Mouse (Mus musculus): Measurements from ENCODE around the gene Ccl17. TPM values are rescaled to one million over a fixed set of nuclear protein-coding genes. Genes with fewer than 3 reads are reported as not detected.
"Not testable (repeated sequence)": the region's sequence is repeated elsewhere in the genome, so short reads cannot be mapped to it uniquely, and the experiment has no call there.

Gene Ccl17
- polyA plus RNA-seq, 1 experiment from 2014 or later = not detected

DNA sequence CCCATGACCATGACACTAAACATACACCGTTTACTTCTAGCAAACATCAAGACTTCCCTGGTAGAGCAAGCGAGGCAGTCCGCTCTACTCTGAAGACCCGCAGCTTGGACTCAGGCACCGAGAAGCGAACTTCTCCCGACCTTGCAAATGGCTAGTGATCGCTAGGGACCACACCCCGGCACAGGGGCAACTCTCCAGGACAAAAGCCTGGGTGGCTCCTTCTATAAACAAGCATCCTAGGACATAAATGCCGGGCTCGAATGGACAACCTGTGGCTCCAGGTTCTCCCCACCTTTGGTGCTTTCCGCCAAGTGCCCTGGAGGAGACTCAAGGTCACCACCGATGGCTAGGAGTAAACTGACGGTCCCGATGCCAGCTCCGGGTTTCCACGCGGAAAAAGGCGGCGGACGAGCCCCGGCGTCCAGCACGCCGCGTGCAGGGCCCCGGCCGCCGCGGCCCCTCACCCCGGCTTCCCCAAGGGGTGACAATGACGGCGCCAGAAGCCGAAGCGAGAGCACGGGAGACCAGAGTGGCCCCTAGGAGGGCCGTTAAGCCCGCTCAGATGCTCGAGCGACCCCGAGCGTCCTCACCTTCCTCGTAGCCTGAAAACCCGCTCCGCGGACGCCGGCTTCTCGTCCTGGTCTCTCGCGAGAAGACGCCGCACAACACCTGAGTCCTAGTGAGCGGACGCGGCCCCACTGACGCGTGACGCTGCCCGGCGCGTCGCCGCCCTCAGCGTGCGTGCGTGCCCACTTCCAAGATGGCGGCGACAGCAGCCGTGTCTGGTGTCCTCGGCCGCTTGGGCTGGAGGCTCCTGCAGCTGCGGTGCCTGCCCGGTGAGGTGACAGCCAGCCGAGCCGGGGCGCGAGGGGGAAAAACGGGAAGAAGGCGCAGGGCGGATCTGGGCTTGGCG, 27.7 kb downstream of the Ccl17 start, which contains the start of the genes Coq9 and Ciapin1:
Gene Coq9, plus strand, starts transcription at position 660 of the 913 bp plus-strand sequence.
Gene Ciapin1, minus strand, starts transcription at position 697 of the 913 bp plus-strand sequence.
- WGBS = under 1% methylated on average over 82 of the region's 82 CpGs
- DNase-seq (ENCODE audit: low spot score) = peak; percentile 96
- Histone ChIP-seq H3K9me3 (replicated peaks) (no peaks in the 10 kb centered on the region), H3K27ac (replicated peaks) (peak within 1 kb of the TSS; percentile 91), H3K4me1 (peaks cover 21% of the 10 kb centered on the region), H3K27me3 (ENCODE audit: low read depth, poor library complexity, severe bottlenecking) (no peaks in the 10 kb centered on the region), H3K36me3 (no peaks in the 10 kb centered on the region), H3K4me3 (peak within 1 kb of the TSS; percentile 82)

DNA sequence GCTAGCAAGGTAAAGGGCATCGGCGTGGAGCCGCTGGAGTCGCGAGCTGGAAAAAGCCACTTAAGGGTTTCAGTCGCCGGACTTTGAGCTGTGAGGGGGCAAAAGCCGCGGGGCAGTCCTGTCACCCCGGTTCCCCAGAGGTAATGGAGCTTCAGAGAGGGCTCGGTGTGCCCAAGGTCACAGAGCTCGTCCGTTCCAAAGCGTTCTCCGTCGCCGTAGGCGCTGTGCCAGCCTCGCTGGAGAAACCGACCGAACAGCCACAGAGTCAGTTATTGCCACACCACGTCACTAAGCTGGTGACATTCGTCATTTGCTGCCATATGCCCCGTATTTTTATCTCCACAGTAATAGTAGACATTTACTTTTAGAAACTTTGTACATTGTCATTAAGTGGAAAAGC, 28.3 kb downstream of the Ccl17 start:
- Histone ChIP-seq H3K27ac (replicated peaks) (peak overlapping the region; percentile 91), H3K27me3 (ENCODE audit: low read depth, poor library complexity, severe bottlenecking) (no peaks in the 10 kb centered on the region), H3K4me1 (peaks cover 21% of the 10 kb centered on the region), H3K9me3 (replicated peaks) (no peaks in the 10 kb centered on the region), H3K4me3 (peak overlapping the region; percentile 82), H3K36me3 (no peaks in the 10 kb centered on the region)
- no peak for DNase-seq (ENCODE audit: low spot score)
- under 1% methylated on average over 24 of the region's 24 CpGs for WGBS

DNA sequence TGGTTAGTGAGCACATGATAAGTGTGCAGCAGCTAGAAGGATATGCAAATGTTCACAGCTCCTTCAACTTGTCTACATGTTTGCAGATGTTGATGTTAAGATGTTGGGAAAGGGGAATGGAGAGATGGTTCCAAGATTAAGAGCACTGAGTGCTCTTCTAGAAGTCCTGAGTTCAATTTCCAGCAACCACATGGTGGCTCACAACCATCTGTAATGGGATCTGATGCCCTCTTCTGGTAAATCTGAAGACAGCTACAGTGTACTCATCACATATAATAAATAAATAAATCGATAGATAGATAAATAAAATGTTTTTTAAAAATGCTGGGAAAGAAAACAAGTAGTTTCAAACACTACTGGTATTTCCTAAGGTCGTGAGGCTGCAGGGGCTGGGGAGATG, 30.9 kb downstream of the Ccl17 start:
- Histone ChIP-seq H3K27ac (replicated peaks) (no peak overlapping the region), H3K4me1 (peaks cover 21% of the 10 kb centered on the region), H3K4me3 (no peak overlapping the region), H3K27me3 (ENCODE audit: low read depth, poor library complexity, severe bottlenecking) (no peaks in the 10 kb centered on the region), H3K36me3 (peaks cover 17% of the 10 kb centered on the region), H3K9me3 (replicated peaks) (no peaks in the 10 kb centered on the region)
- WGBS = 50% methylated on average over 2 of the region's 2 CpGs
- no peak for DNase-seq (ENCODE audit: low spot score)

DNA sequence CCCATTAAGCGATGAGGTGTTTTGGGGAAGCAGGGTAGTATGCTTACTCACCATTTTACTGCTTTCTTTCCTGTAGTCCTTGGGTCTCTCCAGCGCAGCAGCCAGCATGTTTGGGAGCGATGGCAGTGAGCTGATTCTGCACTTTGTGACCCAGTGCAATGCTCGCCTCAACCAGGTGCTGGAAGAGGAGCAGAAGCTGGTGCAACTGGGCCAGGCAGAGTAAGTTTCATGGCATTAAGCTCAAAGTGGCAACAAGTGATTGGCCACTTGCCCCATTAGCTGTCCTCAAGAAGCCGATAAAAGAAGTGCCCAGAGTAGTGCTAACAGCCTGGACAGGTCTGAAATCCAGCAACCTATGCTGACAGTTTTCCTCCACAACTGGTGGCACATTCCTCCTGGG, 39.8 kb downstream of the Ccl17 start:
- DNase-seq (ENCODE audit: low spot score) = no peak
- Histone ChIP-seq H3K9me3 (replicated peaks) (no peaks in the 10 kb centered on the region), H3K4me1 (no peaks in the 10 kb centered on the region), H3K27ac (replicated peaks) (no peak overlapping the region), H3K4me3 (no peak overlapping the region), H3K36me3 (peaks cover 75% of the 10 kb centered on the region), H3K27me3 (ENCODE audit: low read depth, poor library complexity, severe bottlenecking) (no peaks in the 10 kb centered on the region)
- 94% methylated on average over 5 of the region's 5 CpGs for WGBS

DNA sequence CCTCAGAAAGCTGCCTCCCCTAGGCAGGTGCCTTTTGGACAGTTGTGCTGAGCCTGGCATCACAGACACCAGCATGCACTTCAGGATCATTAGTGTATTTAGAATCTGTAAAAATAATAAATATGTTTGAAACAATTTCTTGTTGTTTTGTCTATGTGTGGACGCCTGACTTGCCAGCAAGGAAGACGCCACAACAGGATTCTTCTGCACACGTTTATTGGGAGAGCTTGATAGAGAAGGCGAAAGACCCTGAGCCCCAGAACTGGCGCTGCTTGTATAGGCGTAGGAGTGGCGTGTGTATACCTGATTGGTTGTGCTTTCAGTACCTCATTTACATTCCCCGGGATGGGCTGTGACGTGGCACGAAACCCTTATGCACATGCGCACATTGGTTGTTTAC, 44.5 kb downstream of the Ccl17 start:
- peaks cover 17% of the 10 kb centered on the region for H3K4me1 ChIP-seq
- WGBS = 87% methylated on average over 11 of the region's 11 CpGs
- peaks cover 53% of the 10 kb centered on the region for H3K36me3 ChIP-seq
- H3K9me3 ChIP-seq (replicated peaks); H3K27ac ChIP-seq (replicated peaks); DNase-seq (ENCODE audit: low spot score); H3K4me3 ChIP-seq; H3K27me3 ChIP-seq (ENCODE audit: low read depth, poor library complexity, severe bottlenecking): not testable (repeated sequence)

DNA sequence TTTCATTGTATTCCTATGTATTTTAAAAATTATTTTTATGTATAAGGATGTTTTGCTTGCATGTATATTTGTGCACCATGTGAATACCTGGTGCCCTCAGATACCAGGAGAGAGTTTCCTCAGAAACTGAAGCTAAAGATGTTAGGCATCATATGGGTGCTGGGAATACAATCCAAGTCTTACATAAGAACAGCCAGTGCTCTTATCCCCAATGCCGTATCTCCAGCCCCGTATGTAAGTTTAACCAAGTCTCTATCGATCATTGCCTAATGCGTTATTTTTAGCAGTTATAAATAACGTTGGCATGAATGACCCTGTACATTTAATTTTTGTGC, 46.7 kb downstream of the Ccl17 start:
- H3K4me3 ChIP-seq = peak overlapping the region; percentile 92
- H3K4me1 ChIP-seq = peaks cover 17% of the 10 kb centered on the region
- no peaks in the 10 kb centered on the region for H3K9me3 ChIP-seq (replicated peaks)
- H3K27ac ChIP-seq (replicated peaks) = no peak overlapping the region
- WGBS = 33% methylated on average over 5 of the region's 5 CpGs
- H3K27me3 ChIP-seq (ENCODE audit: low read depth, poor library complexity, severe bottlenecking) = no peaks in the 10 kb centered on the region
- peaks cover 55% of the 10 kb centered on the region for H3K36me3 ChIP-seq
- DNase-seq (ENCODE audit: low spot score) = no peak

DNA sequence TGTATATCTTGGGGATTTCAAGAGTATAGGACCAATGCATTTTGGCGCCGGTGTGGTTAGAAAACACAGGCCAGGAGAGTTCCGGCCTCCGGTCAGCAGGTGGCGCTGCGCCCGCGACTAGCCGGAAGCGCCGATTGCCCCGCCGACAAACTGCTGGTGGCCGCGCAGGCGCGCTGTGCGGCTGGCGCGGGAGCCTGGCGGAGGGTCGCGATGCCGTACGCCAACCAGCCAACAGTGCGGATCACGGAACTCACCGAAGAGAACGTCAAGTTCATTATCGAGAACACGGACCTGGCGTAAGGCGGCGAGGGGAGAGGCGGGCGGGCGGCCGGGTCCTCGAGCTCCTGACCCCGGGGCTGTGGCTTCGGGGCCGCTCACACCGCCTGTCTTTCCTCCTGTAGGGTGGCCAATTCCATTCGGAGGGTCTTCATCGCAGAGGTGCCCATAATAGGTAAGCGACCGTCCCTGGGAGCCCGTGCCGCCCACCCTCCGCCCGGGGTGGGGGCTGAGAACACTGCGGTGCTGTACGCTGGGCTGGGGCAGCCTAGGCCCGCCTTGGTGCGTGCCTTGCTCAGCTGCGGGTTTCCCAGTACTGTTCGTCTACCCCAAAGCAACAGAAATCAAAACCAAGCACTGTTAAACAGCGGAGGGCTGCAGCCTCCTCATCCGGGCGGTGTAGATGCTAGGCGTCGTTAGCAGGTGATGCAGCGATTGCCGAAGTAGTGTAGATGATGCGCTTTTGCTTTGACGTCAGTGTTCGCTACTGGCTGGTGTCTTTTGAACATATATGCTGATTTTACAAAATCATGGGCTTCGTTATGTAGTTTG, 47.3 kb downstream of the Ccl17 start, which contains the start of gene Polr2c:
Gene Polr2c, plus strand, starts transcription at position 105 of the 828 bp plus-strand sequence.
- H3K4me3 ChIP-seq = peak within 1 kb of the TSS; percentile 92
- peak; percentile 91 for DNase-seq (ENCODE audit: low spot score)
- under 1% methylated on average over 68 of the region's 68 CpGs for WGBS
- peak within 1 kb of the TSS; percentile 90 for H3K27ac ChIP-seq (replicated peaks)
- H3K9me3 ChIP-seq (replicated peaks) = no peaks in the 10 kb centered on the region
- peaks cover 17% of the 10 kb centered on the region for H3K4me1 ChIP-seq
- H3K27me3 ChIP-seq (ENCODE audit: low read depth, poor library complexity, severe bottlenecking) = no peaks in the 10 kb centered on the region
- H3K36me3 ChIP-seq = peaks cover 55% of the 10 kb centered on the region

DNA sequence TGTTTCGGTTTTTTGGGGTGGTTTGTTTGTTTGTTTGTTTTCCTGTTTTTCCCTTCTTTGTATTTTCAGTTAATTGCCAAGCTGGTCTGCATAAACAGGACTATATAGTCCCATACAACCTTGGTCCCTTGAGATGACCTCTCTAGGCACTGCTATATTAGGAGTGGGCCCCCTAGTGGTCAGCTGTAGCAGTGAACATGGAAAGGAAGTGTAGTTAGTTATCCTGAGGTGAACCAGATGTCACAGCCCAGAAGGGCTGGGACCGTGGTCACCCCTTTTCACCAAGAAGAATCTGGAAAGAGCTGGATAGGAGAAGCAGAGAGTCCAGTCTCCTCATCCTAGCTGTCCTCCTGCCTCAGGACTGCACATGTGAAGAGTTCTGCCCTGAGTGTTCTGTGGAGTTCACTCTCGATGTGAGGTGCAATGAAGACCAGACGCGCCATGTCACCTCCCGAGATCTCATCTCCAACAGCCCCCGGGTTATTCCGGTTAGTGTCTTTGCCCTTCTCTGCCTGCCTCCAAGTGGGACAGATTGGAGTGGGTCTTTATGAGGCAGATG, 51.2 kb downstream of the Ccl17 start:
- Histone ChIP-seq H3K4me3 (no peak overlapping the region), H3K4me1 (peaks cover 17% of the 10 kb centered on the region), H3K36me3 (peaks cover 72% of the 10 kb centered on the region), H3K9me3 (replicated peaks) (no peaks in the 10 kb centered on the region), H3K27me3 (ENCODE audit: low read depth, poor library complexity, severe bottlenecking) (no peaks in the 10 kb centered on the region), H3K27ac (replicated peaks) (no peak overlapping the region)
- WGBS = 81% methylated on average over 8 of the region's 8 CpGs
- peak; percentile 70 for DNase-seq (ENCODE audit: low spot score)

Other genes starting within 250 kb of the Ccl17 start
- 45.2 and 49.5 TPM in 2 replicates for gene Rspry1, start 208.5 kb upstream of the Ccl17 start, polyA plus RNA-seq (2016; fragmentation: Nextera tagmentation; extraction: Ambion mirVana)
- gene Fam192a, start 208.5 kb upstream of the Ccl17 start, polyA plus RNA-seq (2016; fragmentation: Nextera tagmentation; extraction: Ambion mirVana) = 91.8 and 98.8 TPM in 2 replicates
- gene Arl2bp, start 143.9 kb upstream of the Ccl17 start, polyA plus RNA-seq (2016; fragmentation: Nextera tagmentation; extraction: Ambion mirVana) = 210 and 222 TPM in 2 replicates
- 0.34 and 0.36 TPM in 2 replicates for gene Pllp, start 114.2 kb upstream of the Ccl17 start, polyA plus RNA-seq (2016; fragmentation: Nextera tagmentation; extraction: Ambion mirVana)
- not detected in 2 replicates for gene Ccl22, start 64.9 kb upstream of the Ccl17 start, polyA plus RNA-seq (2016; fragmentation: Nextera tagmentation; extraction: Ambion mirVana)
- 13.6 and 14.3 TPM in 2 replicates for gene Cx3cl1, start 38.4 kb upstream of the Ccl17 start, polyA plus RNA-seq (2016; fragmentation: Nextera tagmentation; extraction: Ambion mirVana)
- 50.4 and 52.6 TPM in 2 replicates for gene Coq9, start 27.9 kb downstream of the Ccl17 start, polyA plus RNA-seq (2016; fragmentation: Nextera tagmentation; extraction: Ambion mirVana)
- 185 and 201 TPM in 2 replicates for gene Ciapin1, start 27.9 kb downstream of the Ccl17 start, polyA plus RNA-seq (2016; fragmentation: Nextera tagmentation; extraction: Ambion mirVana)
- 163 and 176 TPM in 2 replicates for gene Polr2c, start 47.0 kb downstream of the Ccl17 start, polyA plus RNA-seq (2016; fragmentation: Nextera tagmentation; extraction: Ambion mirVana)
- 11.3 and 14.5 TPM in 2 replicates for gene Dok4, start 65.9 kb downstream of the Ccl17 start, polyA plus RNA-seq (2016; fragmentation: Nextera tagmentation; extraction: Ambion mirVana)
- gene Ccdc102a, start 107.6 kb downstream of the Ccl17 start, polyA plus RNA-seq (2016; fragmentation: Nextera tagmentation; extraction: Ambion mirVana) = 13.0 and 13.1 TPM in 2 replicates
- gene Adgrg5, start 113.2 kb downstream of the Ccl17 start, polyA plus RNA-seq (2016; fragmentation: Nextera tagmentation; extraction: Ambion mirVana) = 0.36 and 0.74 TPM in 2 replicates
- 116 and 163 TPM in 2 replicates for gene Adgrg1, start 164.3 kb downstream of the Ccl17 start, polyA plus RNA-seq (2016; fragmentation: Nextera tagmentation; extraction: Ambion mirVana)
- 3.8 and 3.9 TPM in 2 replicates for gene Adgrg3, start 207.2 kb downstream of the Ccl17 start, polyA plus RNA-seq (2016; fragmentation: Nextera tagmentation; extraction: Ambion mirVana)
- 0.11 and 0.14 TPM in 2 replicates for gene Drc7, start 244.7 kb downstream of the Ccl17 start, polyA plus RNA-seq (2016; fragmentation: Nextera tagmentation; extraction: Ambion mirVana)

All from midbrain, embryonic 10.5 days (tissue).